Mouse (Mus musculus) small intestine, adult 2 months (tissue): ENCODE measurements at regions not wholly inside any gene's neighbourhood (a gene's known extent, or its start where the extent isn't known, plus 50 kb on each side); places are given as distances from the start of the nearest gene placed in this dataset.

ENCODE experiments used
- CTCF ChIP-seq: fragments of 200-500 bp; IDR thresholded peaks from 2 replicates; pipeline ENCODE4 v1.5.1; 2012; ENCODE audit warnings: low read depth, mild to moderate bottlenecking, control low read depth, inconsistent platforms, low read length, moderate library complexity, mixed read lengths; ENCODE audit not compliant: insufficient replicate concordance, insufficient read length; ENCODE audit errors: extremely low read depth
- POLR2A ChIP-seq: fragments of 200-500 bp; IDR thresholded peaks from 2 replicates; pipeline ENCODE4 v1.6.1; 2012; ENCODE audit warnings: low read depth, mild to moderate bottlenecking, control low read depth, inconsistent platforms, low read length, moderate library complexity

GRCm38 (mm10) chr12:106291476-106292046 lies 281.5 kb downstream of the Vrk1 start:
- no peak for TF ChIP-seq CTCF
- TF ChIP-seq POLR2A, result no peak
